Mouse (Mus musculus) testis, adult 2 months (tissue): ENCODE measurements at regions not wholly inside any gene's neighbourhood (a gene's known extent, or its start where the extent isn't known, plus 50 kb on each side); places are given as distances from the start of the nearest gene placed in this dataset.

Experiments
- CTCF ChIP-seq: fragments of 200-500 bp; IDR thresholded peaks from 2 replicates; pipeline ENCODE4 v1.5.1; 2012; ENCODE audit warnings: low read depth, mild to moderate bottlenecking, inconsistent platforms, low read length, moderate library complexity; ENCODE audit not compliant: control insufficient read depth, insufficient read depth, insufficient replicate concordance
- POLR2A ChIP-seq: fragments of 200-500 bp; IDR thresholded peaks from 2 replicates; pipeline ENCODE4 v1.6.1; 2012; ENCODE audit warnings: low read depth, mild to moderate bottlenecking, inconsistent platforms, low read length, moderate library complexity; ENCODE audit not compliant: control insufficient read depth

DNA sequence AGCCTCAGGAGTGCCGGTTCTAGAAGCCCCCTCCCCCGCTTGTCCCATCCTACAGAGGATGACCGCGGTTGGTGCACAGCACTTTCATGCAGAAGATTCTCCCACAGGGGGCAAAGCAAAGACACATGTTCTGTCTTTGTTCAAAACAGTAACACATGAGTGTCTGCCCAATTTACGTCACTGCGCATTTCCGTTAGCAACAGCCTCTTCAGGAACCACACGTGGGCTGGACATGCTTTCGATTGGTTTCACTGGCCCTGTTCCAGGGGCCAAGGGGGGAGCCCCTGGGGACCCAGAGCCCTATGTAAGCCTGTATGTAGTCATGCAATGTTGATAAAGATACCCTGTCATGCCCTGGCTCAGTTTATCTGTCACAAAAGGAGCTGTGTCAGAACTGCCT lies 116.2 kb upstream of the Twist2 start:
- TF ChIP-seq CTCF, result no peak
- TF ChIP-seq POLR2A, result no peak
